Mouse (Mus musculus): ENCODE measurements around the gene Vrk2. TPM values are rescaled to one million over a fixed set of nuclear protein-coding genes. Genes with fewer than 3 reads are reported as not detected.

Vrk2 gene
- total RNA-seq, 2 experiments from 2014 or later = 21.2 to 36.9 TPM

GRCm38 (mm10) chr11:26437818-26438217 lies 156.0 kb downstream of the Vrk2 start:
- ATAC-seq (replicated peaks; ENCODE audit: poor library complexity, severe bottlenecking) = no peak

DNA sequence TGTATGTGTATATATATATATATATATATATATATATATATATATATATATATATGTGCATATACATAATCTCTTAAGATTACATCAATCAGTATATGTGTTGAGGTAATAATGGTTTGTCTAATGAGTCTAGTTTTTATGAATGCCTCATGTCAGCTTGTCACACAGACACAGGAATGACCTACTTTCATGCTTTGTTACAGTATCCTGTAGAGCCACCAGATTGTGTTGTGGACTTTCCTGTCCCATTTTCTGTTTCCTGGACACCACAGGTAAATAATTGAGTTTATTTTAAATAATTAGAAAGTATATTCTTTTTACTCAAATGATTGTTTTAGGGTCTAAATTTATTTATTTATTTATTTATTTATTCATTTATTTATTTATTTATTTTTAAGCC lies 159.6 kb downstream of the Vrk2 start:
- no peak for ATAC-seq (replicated peaks; ENCODE audit: poor library complexity, severe bottlenecking)

DNA sequence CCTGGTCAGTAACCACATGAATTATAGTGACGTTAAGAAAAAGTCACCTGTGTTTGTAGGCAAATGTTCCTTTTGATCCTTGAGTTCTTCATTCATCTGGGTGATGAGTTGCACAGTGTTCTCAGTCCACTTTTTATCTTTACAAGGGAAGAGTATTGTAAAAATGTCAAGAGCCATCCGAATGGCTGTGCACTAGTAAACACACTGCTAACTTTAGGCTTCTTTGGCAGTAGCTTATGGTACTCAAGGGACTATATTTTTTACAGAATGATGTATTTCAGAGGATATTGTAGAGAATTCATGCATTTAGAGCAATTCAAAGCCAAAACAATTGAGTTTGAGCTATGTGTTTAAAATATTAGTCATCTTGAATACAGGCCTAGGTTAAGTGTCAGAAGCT lies 172.3 kb downstream of the Vrk2 start:
- no peak for ATAC-seq (replicated peaks; ENCODE audit: poor library complexity, severe bottlenecking)

Other genes starting within 250 kb of the Vrk2 start
- 16.0 and 16.5 TPM in 2 replicates for gene Fancl, start 207.9 kb downstream of the Vrk2 start, total RNA-seq (2014; fragmentation: Nextera tagmentation)
- gene Fancl, start 207.9 kb downstream of the Vrk2 start, total RNA-seq (2017) = 44.9 and 45.3 TPM in 2 replicates
- gene Gm6899, start 758 bp downstream of the Vrk2 start, total RNA-seq (2014; fragmentation: Nextera tagmentation) = not detected in 2 replicates
- not detected in 2 replicates for gene Gm6899, start 758 bp downstream of the Vrk2 start, total RNA-seq (2017)